Mouse (Mus musculus) gastrocnemius, adult 18-20 months (tissue): ENCODE results near the gene Zfp764. TPM values are rescaled to one million over a fixed set of nuclear protein-coding genes. Genes with fewer than 3 reads are reported as not detected.
A peak's percentile ranks its signal among the peaks of the same experiment; 100 is the strongest.
"Not testable (repeated sequence)": the region's sequence is repeated elsewhere in the genome, so short reads cannot be mapped to it uniquely, and the experiment has no call there.

Experiments used
- DNase-seq: peaks from one replicate; pipeline ENCODE4 v3.0.0; 2021; ENCODE audit warnings: low spot score
- total RNA-seq, 2 experiments: library from RNA; stranded (reverse); gene quantifications; 2 replicates each; pipeline ENCODE4 v1.2.3; 2021

Zfp764 gene
- total RNA-seq, 2 experiments from 2014 or later = 1.6 to 1.9 TPM

DNA sequence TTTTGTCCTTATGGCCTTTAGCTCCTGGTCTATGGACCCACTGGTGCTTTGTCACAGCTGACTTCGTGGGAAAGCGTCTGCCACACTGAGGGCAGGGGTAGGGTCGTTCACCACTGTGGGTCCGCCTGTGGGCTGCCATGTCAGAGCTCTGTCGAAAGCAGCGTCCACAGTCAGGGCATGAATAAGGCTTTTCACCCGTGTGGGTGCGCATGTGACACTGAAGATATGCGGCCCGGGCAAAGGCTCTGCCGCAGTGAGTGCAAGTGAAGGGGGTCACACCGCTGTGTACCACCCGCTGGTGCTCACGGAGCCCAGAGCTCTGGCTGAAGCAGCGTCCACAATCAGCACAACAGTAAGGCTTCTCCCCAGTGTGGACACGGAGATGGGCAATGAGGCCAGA lies 15.1 kb downstream of the Zfp764 start:
- no peak for DNase-seq

DNA sequence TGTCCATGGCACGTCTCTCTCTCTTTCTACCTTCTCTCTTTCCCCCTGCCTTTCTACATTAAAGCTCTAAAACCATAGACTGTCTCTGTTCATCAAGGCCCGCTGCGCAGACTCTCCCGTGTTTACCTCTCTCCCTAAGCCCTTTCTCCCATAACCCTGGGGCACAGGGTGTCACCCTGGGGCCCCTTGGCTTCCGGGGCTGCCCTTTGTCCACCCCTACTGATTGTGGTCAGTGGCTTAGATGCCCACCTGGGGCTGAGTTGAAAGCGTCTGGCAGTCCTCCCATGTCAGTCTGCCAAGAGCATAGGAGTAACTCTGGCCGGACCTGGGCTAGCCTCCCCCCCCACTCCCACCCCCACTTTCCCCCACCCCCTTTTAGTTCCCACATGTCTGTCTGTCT lies 16.3 kb downstream of the Zfp764 start:
- no peak for DNase-seq

DNA sequence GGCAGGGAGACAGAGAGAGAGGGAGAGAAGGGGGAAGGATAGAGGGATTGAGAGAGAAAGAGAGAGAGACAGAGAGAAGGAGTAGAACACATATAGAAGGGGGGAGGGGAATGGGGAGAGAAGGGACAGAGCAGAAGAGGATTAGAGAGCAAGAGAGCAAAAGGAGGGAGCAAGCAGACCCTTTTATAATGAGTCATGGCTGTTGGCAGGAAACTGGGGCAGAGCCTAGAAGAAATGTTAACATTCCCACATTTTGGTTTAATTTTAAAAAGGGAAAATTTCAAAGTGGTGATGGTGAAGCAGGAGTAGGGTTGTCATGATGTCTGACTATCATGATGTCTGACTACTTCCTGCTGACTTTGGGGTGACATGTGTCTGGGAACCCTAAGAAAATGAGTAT lies 18.4 kb downstream of the Zfp764 start:
- not testable (repeated sequence) for DNase-seq

DNA sequence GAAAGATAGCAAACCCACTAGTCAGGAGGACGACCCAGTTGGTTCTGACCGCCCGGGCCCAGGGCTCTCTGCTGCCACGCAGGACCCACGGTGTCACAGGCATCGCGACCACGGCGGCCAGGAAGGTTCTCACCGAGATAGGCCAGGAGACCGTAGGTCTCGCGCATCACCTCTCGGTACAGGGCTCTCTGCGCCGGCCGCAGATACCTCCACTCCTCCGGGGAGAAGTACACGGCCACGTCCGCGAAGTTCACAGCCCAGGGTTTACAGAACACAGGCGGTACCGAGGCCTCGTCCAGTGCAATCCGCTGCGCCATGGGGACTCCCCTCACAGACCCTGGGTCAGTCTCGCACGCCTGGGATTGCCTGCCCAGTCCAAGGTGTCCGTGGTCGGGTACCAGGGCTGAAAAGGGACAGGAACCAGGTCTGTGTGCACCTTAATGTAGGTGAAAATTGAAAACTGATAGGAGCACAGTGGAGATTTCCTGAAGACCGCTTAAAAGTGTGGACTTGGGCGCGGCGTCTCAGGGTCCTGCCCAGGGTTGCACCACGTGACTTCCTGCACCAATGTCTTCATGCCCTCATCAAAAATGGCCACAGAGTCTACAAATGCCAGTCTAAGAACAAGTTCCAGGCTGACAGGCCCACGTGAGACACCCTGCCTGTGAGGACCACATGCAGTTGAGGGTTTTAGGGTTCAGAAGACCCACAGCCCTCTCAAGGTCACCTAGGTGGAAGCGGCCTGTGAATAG lies 19.8 kb downstream of the Zfp764 start, which contains the start of gene 9130019O22Rik:
Gene 9130019O22Rik, minus strand, starts transcription at position 526 of the 752 bp plus-strand sequence.
- peak; percentile 95 for DNase-seq

DNA sequence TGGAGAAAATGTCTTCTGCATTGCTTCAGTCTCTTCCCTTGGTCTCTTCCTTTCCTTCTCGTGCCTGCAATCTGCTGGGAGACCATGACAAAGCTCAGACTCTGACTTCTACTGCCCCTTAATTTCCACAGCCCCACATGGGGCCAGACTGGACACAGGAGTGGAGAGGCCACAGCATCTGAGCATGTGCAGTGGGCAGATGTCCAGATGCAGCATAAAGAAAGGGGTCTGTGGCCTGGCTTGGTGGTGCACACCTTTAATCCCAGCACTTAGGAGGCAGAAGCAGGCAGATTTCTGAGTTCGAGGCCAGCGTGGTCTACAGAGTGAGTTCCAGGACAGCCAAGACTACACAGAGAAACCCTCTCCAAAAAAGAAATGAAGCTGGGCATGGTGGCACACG lies 21.1 kb downstream of the Zfp764 start:
- not testable (repeated sequence) for DNase-seq

DNA sequence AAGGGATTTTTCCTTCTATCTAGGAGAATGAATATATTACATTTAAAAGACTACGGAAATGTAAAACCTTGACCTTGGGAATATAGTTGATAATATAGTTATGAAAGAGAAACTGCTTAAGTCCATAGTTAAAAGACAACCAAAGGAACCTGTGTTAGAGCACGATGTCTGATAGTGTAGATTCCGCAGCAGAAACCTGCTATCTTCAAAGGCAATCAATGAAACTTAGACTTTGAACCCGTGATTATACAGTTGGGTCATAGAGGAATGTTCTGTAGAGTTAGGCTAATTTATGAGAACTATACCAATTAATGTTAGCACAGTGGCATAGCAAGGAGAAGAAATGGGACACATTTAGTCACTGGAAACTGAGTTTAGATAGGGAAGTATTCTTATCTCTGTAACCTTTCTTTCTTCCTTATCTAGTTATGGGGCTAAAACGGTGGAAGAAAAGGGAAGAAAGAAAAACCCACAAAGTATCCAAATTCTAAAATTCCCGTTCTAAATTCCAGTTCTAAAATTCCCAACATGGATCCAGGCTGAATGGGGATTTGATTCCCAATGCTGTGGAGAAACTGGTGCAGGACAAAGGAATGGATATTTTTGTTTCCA lies 28.2 kb downstream of the Zfp764 start:
- no peak for DNase-seq

DNA sequence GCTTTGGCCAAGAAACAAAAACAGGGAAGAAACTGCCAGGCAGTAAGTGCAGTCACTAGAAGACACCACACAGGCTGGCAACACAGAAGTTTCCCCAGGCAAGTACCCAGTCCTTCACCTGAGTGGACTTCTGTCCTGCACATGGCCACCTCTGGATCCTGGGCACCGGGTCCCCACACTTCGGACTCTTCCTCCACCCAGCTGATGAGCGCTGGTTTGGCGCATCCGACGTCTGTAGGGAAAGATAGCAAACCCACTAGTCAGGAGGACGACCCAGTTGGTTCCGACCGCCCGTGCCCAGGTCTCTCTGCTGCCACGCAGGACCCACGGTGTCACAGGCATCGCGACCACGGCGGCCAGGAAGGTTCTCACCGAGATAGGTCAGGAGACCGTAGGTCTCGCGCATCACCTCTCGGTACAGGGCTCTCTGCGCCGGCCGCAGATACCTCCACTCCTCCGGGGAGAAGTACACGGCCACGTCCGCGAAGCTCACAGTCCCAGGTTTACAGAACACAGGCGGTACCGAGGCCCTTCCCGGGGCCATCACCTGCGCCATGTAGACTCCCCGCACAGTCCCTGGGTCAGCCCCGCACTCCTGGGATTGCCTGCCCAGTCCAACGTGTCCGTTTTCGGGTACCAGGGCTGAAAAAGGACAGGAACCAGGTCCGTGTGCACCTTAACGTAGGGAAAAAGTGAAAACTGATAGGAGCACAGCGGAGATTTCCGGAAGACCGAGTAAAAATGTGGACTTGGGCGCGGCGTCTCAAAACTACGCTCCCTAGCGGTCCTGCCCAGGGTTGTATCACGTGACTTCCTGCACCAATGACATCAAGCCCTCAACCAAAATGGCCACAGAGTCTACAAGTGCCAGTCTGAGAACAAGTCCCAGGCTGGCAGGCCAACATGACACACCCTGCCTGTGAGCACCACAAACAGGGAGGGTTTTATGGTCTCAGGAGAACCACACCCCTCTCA lies 31.1 kb downstream of the Zfp764 start, which contains the start of gene Zfp747:
Gene Zfp747, minus strand, starts transcription at position 780 of the 975 bp plus-strand sequence.
- peak; percentile 96 for DNase-seq

DNA sequence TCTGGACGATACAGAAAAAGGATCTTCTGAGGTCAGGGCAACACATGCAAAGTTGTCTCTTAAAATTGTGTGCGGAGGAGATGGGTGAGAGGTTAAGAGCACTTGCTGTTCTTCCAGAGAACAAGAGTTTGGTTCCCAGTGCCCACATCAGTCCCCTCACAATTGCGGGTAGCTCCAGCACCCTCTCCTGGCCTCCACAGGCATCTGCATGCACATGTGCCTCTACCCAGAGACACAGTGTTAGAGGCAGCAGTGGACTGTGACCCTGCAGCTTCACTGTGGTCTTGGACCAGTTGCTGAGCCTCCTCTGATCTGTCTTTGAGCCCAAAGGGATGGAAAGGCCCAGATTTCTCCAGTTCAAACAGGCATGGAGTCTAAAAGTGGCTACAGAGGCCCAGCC lies 34.8 kb downstream of the Zfp764 start:
- DNase-seq = not testable (repeated sequence)

DNA sequence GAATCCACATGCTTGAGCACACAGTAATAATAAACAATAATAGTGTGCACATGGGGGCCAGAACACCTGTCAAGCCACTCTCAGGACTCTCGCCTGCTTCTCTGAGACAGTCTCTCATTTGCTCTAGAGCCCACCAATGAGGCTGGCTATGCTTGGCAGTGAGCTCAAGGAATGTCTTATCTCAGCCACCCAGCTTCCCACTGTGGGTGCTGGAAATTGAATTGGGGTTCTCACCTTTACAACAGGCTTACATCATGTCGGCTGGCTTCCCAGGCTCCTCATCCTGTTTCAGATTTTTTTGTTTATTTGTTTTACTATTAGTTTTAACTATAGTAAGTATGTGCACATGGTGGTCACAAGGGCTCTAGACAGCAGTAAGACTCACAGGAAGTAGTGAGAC lies 35.4 kb downstream of the Zfp764 start:
- DNase-seq = no peak

DNA sequence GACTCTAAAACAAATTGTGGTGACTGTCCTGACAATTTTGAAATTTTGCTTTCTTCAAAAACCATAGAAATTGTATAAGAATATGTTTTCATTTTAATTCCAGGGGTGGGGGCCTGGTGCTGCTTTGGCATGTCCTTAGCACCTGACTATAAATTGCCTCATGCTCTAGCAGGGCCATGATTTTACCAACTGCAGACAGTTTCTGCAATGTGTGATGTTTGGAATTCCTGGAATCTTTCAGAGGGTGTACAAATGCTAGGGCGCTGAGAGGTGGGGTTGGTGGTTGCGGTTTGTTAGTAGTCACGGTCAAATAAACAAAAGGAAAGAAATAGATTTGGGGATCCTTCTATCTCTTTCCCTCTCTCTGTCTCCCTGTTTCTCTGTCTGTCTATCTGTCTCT lies 40.4 kb downstream of the Zfp764 start:
- DNase-seq = no peak

DNA sequence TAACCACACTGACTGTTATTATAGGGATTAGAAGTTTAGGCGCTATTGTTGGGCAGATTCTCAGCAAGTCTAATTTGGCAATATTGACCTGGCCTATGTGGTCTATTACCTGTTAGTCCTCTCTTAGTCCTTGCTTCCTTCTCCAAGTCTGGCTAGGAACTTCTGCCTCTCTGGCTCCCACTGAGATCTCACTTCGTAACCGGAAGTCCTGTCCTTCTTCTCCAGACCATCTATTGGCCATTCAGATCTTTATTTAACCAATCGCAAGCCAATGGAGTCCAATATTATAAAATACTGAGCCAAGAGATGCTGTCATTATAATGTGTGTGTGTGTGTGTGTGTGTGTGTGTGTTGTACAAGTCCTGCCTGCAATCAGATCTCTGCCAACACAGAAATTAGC lies 42.5 kb downstream of the Zfp764 start:
- DNase-seq = peak; percentile 34

DNA sequence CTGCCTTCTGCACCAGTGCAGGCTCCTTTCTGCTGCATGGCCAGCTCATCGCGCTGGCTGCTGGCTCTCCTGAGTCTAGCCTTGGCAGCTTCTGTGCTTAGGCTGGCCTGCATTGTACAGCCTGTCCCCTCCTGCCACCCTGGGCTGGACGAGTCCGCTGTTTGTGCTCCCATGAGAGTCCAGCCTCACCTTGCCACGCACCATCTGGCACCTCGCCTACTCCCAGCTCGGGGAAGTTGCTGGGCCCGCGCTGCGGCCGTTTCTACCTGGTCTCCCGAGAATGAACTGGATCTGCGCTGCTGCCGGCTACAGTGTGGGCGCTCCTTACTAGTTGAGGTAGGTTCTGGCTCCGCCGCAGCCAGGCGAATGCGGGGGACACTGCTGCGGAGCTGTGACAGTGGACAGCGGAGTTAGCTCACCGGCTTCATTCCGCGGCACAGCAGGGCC lies 43.1 kb downstream of the Zfp764 start:
- no peak for DNase-seq

DNA sequence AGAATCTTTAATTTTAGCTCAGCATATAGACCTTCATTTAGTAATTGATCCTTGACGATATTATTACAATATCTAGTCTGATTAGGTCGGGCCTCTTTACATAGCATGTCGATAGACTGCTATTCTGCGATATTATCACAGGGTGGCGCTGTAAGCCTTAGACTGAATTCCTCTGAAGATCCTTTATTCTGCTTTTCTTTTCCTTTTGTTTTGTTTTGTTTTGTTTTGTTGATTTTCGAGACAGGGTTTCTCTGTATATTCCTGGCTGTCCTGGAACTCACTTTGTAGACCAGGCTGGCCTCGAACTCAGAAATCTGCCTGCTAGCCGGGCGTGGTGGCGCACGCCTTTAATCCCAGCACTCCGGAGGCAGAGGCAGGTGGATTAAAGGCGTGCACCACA lies 44.2 kb downstream of the Zfp764 start:
- DNase-seq = peak; percentile 31

DNA sequence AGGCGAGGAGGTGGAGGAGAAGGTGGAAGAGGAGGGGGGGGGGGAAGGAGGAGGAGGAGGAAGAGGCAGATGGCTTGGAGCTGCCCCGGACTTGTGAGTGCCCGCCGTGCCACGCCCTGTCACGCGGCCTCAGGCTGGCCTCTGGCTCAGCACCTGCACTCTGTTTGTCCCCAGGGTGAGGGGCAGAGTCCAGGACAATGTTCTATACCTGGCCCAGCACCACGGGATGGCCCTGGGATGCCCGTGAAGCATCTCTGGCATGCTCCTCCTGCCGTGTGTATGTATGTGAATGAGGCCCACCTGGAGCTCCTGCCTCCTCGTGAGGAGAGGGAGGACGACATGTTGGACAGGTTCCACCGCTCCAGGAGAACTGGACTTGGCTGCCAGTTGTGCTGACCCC lies 45.2 kb downstream of the Zfp764 start:
- no peak for DNase-seq

DNA sequence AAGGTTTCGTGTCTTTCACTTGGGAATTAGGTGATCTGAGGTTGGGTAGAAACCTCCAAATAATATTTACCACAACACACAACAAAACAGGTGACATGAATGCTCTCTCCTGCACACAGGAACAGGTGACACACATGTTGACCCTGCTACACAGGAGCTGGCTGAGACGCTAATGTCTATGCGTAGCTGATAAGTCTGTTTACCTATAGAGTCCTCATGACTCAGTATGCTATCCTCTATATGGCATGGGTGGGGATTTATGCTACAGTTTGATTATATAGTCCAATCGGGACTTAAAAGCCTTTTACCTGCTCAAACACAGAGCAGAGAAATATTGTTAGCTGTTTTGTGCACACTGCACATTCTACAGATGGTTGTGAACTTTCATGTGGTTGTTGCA lies 46.4 kb downstream of the Zfp764 start:
- DNase-seq = no peak

DNA sequence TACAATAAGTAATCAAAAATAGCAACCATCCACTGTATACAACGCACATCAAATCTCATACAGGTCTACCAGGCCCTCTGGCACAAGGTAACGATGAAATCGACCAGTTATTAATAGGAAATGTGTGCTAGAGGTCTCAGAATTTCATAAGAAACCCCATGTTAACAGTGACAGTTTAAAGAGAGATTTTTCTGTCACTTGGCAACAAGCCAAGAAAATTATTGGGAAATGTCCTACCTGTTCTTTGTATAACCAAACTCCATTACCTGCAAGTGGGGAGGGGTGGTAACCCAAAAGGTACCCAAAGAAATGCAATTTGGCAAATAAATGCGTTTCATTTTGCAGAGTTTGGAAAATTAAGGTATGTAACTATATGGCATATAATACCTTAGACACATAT lies 48.1 kb downstream of the Zfp764 start:
- DNase-seq = no peak

DNA sequence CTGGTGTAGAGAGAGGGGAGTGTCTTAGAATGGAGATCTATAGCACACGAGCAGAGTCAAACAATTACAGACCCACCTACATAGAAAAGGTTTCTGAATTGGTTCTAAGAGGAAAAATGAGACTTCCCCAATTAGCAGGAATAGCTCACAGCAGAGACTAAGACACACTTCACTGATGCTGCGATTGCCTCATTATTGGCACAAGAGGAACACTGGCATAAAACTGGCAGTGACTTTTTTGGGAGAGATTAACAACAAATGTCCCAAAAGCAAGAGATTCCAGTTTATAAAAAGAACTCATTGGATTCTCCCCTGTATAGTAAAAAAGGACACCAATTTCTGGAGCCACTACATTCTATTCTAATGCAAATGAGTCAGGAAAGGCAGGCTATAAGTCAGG lies 48.8 kb downstream of the Zfp764 start:
- no peak for DNase-seq

DNA sequence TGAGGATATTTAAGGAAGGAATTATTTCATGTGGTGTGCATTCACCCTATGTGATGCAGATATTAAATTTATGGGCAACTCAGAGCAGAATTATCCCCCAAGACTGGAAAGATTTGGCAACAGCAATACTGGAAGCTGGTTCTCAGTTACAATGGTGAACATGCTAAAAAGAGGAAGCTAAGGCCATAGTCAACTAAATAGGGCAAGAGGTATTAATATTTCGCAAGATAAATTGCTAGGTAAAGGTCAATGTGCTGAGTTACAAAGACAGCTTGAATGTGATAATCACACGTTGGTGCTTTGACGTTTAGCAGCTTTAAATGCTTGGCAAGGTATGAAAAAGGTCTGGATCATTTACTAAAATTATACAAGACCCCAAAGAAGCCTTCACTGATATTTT lies 50.8 kb downstream of the Zfp764 start:
- no peak for DNase-seq
